In genomic region chr4:141251071-141251470, GRCm38 (mm10) we compare ENCODE assay signal across 22 mouse cellular contexts. TPM values are rescaled to one million over a fixed set of nuclear protein-coding genes. Genes with fewer than 3 reads are reported as not detected.
A peak's percentile ranks its signal among the peaks of the same experiment; 100 is the strongest.
DNase-seq lines count a peak whose midpoint lies in the region; ATAC-seq and TF ChIP-seq lines count a peak whose summit lies in the region.
"Had no signal": no experiment of that assay in that cellular context is flagged by ENCODE, and none has a peak within 500 bp of the region (broad histone marks: within the 10 kb centered on the region; RNA-seq: fewer than 3 reads in every experiment).

No protein-coding gene starts in this region.

- TF ChIP-seq POLR2A in heart, adult 2 months (IDR thresholded peaks at IDR 0.05; ENCODE audit: insufficient read depth, low read depth, low read length): peak; percentile 18; the same call in 1 of the 2 replicates

- peak; percentile 90 for TF ChIP-seq EP300 in heart, adult 2 months (IDR thresholded peaks at IDR 0.05; ENCODE audit: insufficient read depth, low read depth, low read length)

- no peaks in the 10 kb centered on the region; the same call in 1 of the 2 replicates for H3K4me1 ChIP-seq in heart, adult 2 months (ENCODE audit: control insufficient read depth, insufficient read depth, low read length)
- peaks cover 16% of the 10 kb centered on the region for H3K4me1 ChIP-seq in heart, embryonic 11.5 days (ENCODE audit: control insufficient read depth, insufficient read depth, low read length)
- H3K4me1 ChIP-seq in midbrain, embryonic 11.5 days (ENCODE audit: control insufficient read depth, insufficient read depth, low read length): peaks cover 13% of the 10 kb centered on the region
- peaks cover 14% of the 10 kb centered on the region for H3K4me1 ChIP-seq in midbrain, embryonic 16.5 days (ENCODE audit: control insufficient read depth, insufficient read depth, low read length)

- no peaks in the 10 kb centered on the region for H3K27me3 ChIP-seq in heart, adult 2 months (ENCODE audit: control insufficient read depth, insufficient read depth, low read length)
- H3K27me3 ChIP-seq in heart, embryonic 11.5 days (ENCODE audit: control insufficient read depth, insufficient read depth, low read length): peaks cover 46% of the 10 kb centered on the region
- H3K27me3 ChIP-seq in midbrain, embryonic 11.5 days (ENCODE audit: control insufficient read depth, insufficient read depth, low read length): peaks cover 36% of the 10 kb centered on the region
- H3K27me3 ChIP-seq in midbrain, embryonic 16.5 days (ENCODE audit: control insufficient read depth, insufficient read depth, low read depth, low read length): peaks cover 34% of the 10 kb centered on the region

- H3K9ac ChIP-seq in heart, adult 2 months (ENCODE audit: low read depth, low read length): peak overlapping the region; percentile 18; the same call in 1 of the 2 replicates
- H3K9ac ChIP-seq in heart, embryonic 11.5 days (ENCODE audit: low read depth, low read length): no peak overlapping the region
- H3K9ac ChIP-seq in midbrain, embryonic 11.5 days (ENCODE audit: low read length): no peak overlapping the region
- H3K9ac ChIP-seq in midbrain, embryonic 16.5 days (ENCODE audit: low read depth, low read length): no peak overlapping the region
- H3K9ac ChIP-seq: forebrain, postnatal 0 days; hindbrain, embryonic 15.5 days; midbrain, embryonic 12.5 days had no signal

- TF ChIP-seq CTCF in heart, adult 2 months (IDR thresholded peaks at IDR 0.05): no peak

- H3K27ac ChIP-seq in heart, adult 2 months: peak overlapping the region; percentile 64
- no peak overlapping the region for H3K27ac ChIP-seq in heart, embryonic 11.5 days (ENCODE audit: low read depth, low read length)
- H3K27ac ChIP-seq in midbrain, embryonic 11.5 days (ENCODE audit: low read depth, low read length): no peak overlapping the region
- no peak overlapping the region for H3K27ac ChIP-seq in midbrain, embryonic 16.5 days (ENCODE audit: low read length)
- H3K27ac ChIP-seq: embryonic facial prominence, embryonic 10.5 days; hindbrain, embryonic 15.5 days; layer of hippocampus, adult 2 months; midbrain, embryonic 12.5 days had no signal

- intact Hi-C loops in heart, adult 2 months (cut with DNase I): no loop called here

- no peak for ATAC-seq in heart, embryonic 11.5 days (replicated peaks; ENCODE audit: insufficient number of reproducible peaks, low FRiP score, low TSS enrichment)
- ATAC-seq in midbrain, embryonic 11.5 days (ENCODE audit: low FRiP score): no peak
- ATAC-seq in midbrain, embryonic 16.5 days: no peak
- ATAC-seq in frontal cortex, adult (ENCODE audit: low TSS enrichment): no peak
- ATAC-seq: forebrain, postnatal 0 days had no signal

- no peaks in the 10 kb centered on the region for H3K36me3 ChIP-seq in heart, adult 2 months (ENCODE audit: control insufficient read depth, insufficient read depth, low read length)
- H3K36me3 ChIP-seq in heart, embryonic 11.5 days (ENCODE audit: control insufficient read depth, insufficient read depth, low read length): no peaks in the 10 kb centered on the region
- H3K36me3 ChIP-seq in midbrain, embryonic 11.5 days (ENCODE audit: control insufficient read depth, insufficient read depth, low read length): no peaks in the 10 kb centered on the region
- H3K36me3 ChIP-seq in midbrain, embryonic 16.5 days (ENCODE audit: control insufficient read depth, insufficient read depth, low read length): no peaks in the 10 kb centered on the region
- H3K36me3 ChIP-seq: hindbrain, embryonic 15.5 days; midbrain, embryonic 12.5 days had no signal

- no peak overlapping the region for H3K4me2 ChIP-seq in heart, embryonic 11.5 days
- no peak overlapping the region for H3K4me2 ChIP-seq in midbrain, embryonic 11.5 days
- H3K4me2 ChIP-seq in midbrain, embryonic 16.5 days (ENCODE audit: low read length): no peak overlapping the region
- H3K4me2 ChIP-seq: hindbrain, embryonic 15.5 days; liver, embryonic 11.5 days; midbrain, embryonic 12.5 days had no signal

- peak; percentile 69 to 76 for DNase-seq in cerebellum, postnatal 25 days
- no peak for DNase-seq in cerebellum, adult 11-12 months
- DNase-seq in heart, adult 2 months: peak; percentile 62 to 79
- DNase-seq in midbrain, embryonic 11.5 days (ENCODE audit: low spot score, missing footprints): peak; percentile 81
- peak; percentile 47 for DNase-seq in heart, postnatal 4 days
- DNase-seq: adrenal gland, postnatal 10 days; forebrain, postnatal 0 days; kidney, adult 9 months; kidney, postnatal 25 days; layer of hippocampus, postnatal 36 days; lung, adult 18-20 months; lung, postnatal 10 days; right cerebral cortex, postnatal 14 days had no signal

- WGBS in heart, adult 2 months: 59% methylated on average over 8 of the region's 8 CpGs
- WGBS in heart, embryonic 11.5 days (ENCODE audit: insufficient replicate concordance): 57% methylated on average over 8 of the region's 8 CpGs
- WGBS in midbrain, embryonic 11.5 days: 73% methylated on average over 8 of the region's 8 CpGs
- WGBS in midbrain, embryonic 16.5 days: 75% methylated on average over 8 of the region's 8 CpGs

- H3K79me2 ChIP-seq in heart, adult 2 months (replicated peaks; ENCODE audit: control insufficient read depth, insufficient read depth, low read length): no peaks in the 10 kb centered on the region

- H3K9me3 ChIP-seq in heart, embryonic 11.5 days (replicated peaks; ENCODE audit: control insufficient read depth, low read length): no peaks in the 10 kb centered on the region
- no peaks in the 10 kb centered on the region for H3K9me3 ChIP-seq in midbrain, embryonic 11.5 days (ENCODE audit: control insufficient read depth, low read length)
- no peaks in the 10 kb centered on the region for H3K9me3 ChIP-seq in midbrain, embryonic 16.5 days (replicated peaks; ENCODE audit: control insufficient read depth, low read length, poor library complexity, severe bottlenecking)
- H3K9me3 ChIP-seq: embryonic facial prominence, embryonic 10.5 days; hindbrain, embryonic 15.5 days; midbrain, embryonic 12.5 days had no signal

- no peak overlapping the region for H3K4me3 ChIP-seq in heart, adult 2 months
- H3K4me3 ChIP-seq in heart, embryonic 11.5 days (ENCODE audit: low read depth, low read length): no peak overlapping the region
- H3K4me3 ChIP-seq in midbrain, embryonic 11.5 days (ENCODE audit: low read depth, low read length): no peak overlapping the region
- H3K4me3 ChIP-seq in midbrain, embryonic 16.5 days (ENCODE audit: low read depth, low read length): no peak overlapping the region
- H3K4me3 ChIP-seq: embryonic facial prominence, embryonic 10.5 days; hindbrain, embryonic 15.5 days; layer of hippocampus, adult 2 months; midbrain, embryonic 12.5 days had no signal

RNA-seq across cellular contexts. Expression of gene Arhgef19, which starts 11.8 kb away (rescaled TPM):
- 10 to 100 TPM; 37.7 to 40.1 TPM for total RNA-seq in heart, adult 2 months (2021)
- polyA plus RNA-seq in heart, adult 2 months (2012; rRNA removed): 22.4 and 39.6 TPM in 2 replicates
- 1.2 and 1.3 TPM in 2 replicates for polyA plus RNA-seq in heart, embryonic 11.5 days (2014; fragmentation: Nextera tagmentation; extraction: Ambion mirVana)
- 0.47 and 0.61 TPM in 2 replicates for polyA plus RNA-seq in midbrain, embryonic 11.5 days (2014; fragmentation: Nextera tagmentation; extraction: Ambion mirVana)
- 1.1 and 1.3 TPM in 2 replicates for polyA plus RNA-seq in midbrain, embryonic 16.5 days (2015; fragmentation: Nextera tagmentation; extraction: Ambion mirVana)
- 1 to 10 TPM; 4.6 to 5.1 TPM for total RNA-seq in heart, postnatal 4 days (2021)
- total RNA-seq: common myeloid progenitor, adult 5-6 weeks had no signal

RNA-seq across cellular contexts. Expression of gene Rsg1, which starts 37.3 kb away (rescaled TPM):
- under 1 TPM; 0.42 to 0.52 TPM for total RNA-seq in heart, adult 2 months (2021)
- 0.88 and 1.1 TPM in 2 replicates for polyA plus RNA-seq in heart, adult 2 months (2012; rRNA removed)
- 2.0 and 2.4 TPM in 2 replicates for polyA plus RNA-seq in heart, embryonic 11.5 days (2014; fragmentation: Nextera tagmentation; extraction: Ambion mirVana)
- 5.4 TPM in 2 replicates for polyA plus RNA-seq in midbrain, embryonic 11.5 days (2014; fragmentation: Nextera tagmentation; extraction: Ambion mirVana)
- polyA plus RNA-seq in midbrain, embryonic 16.5 days (2015; fragmentation: Nextera tagmentation; extraction: Ambion mirVana): 7.9 and 10.5 TPM in 2 replicates
- 1 to 10 TPM in 1 of 2 experiments, under 1 TPM in 1; 0.72 to 1.7 TPM for total RNA-seq in heart, postnatal 4 days (2021)

RNA-seq across cellular contexts. Expression of gene Epha2, which starts 50.0 kb away (rescaled TPM):
- total RNA-seq in heart, adult 2 months (2021): 1 to 10 TPM; 5.5 to 7.7 TPM
- 7.0 and 8.7 TPM in 2 replicates for polyA plus RNA-seq in heart, adult 2 months (2012; rRNA removed)
- 3.1 and 3.6 TPM in 2 replicates for polyA plus RNA-seq in heart, embryonic 11.5 days (2014; fragmentation: Nextera tagmentation; extraction: Ambion mirVana)
- polyA plus RNA-seq in midbrain, embryonic 11.5 days (2014; fragmentation: Nextera tagmentation; extraction: Ambion mirVana): 2.2 and 2.5 TPM in 2 replicates
- polyA plus RNA-seq in midbrain, embryonic 16.5 days (2015; fragmentation: Nextera tagmentation; extraction: Ambion mirVana): 0.94 and 1.0 TPM in 2 replicates
- 10 to 100 TPM; 10.1 to 10.9 TPM for total RNA-seq in heart, postnatal 4 days (2021)

Comparison
In these comparisons a context has a peak if more than half of its experiments do, and no peak if none do; other contexts are left out.
1. RNA of gene Arhgef19, which starts 11.8 kb away (polyA plus RNA-seq): 22.4 to 39.6 TPM in heart, adult 2 months; 1.1 to 1.3 TPM in midbrain, embryonic 16.5 days, 1.2 to 1.3 TPM in heart, embryonic 11.5 days and 0.47 to 0.61 TPM in midbrain, embryonic 11.5 days; every median in the first group is over 10 times any median in the second.